Mouse (Mus musculus) stomach, embryonic 15.5 days (tissue): ENCODE results near the gene Tyms. TPM values are rescaled to one million over a fixed set of nuclear protein-coding genes. Genes with fewer than 3 reads are reported as not detected.

Experiments used
- ATAC-seq: fragments of 200-750 bp; cut with Nextera tagmentation; 2 replicates; pipeline ENCODE4 v1.8.0; 2017; ENCODE audit warnings: low read depth, moderate number of reproducible peaks, moderate TSS enrichment; ENCODE audit not compliant: insufficient read depth, low FRiP score
- H3K27ac ChIP-seq: fragments of 300-500 bp; sonication (generic); 2 replicates; pipeline ENCODE4 v1.5.1; 2015; ENCODE audit warnings: mild to moderate bottlenecking, inconsistent platforms
- H3K27me3 ChIP-seq: fragments of 300-500 bp; sonication (generic); replicated peaks from 2 replicates; pipeline ENCODE4 v1.6.1; 2015; ENCODE audit warnings: inconsistent platforms
- H3K36me3 ChIP-seq: fragments of 300-500 bp; sonication (generic); 2 replicates; pipeline ENCODE4 v1.6.1; 2015; ENCODE audit warnings: inconsistent platforms
- H3K4me1 ChIP-seq: fragments of 300-500 bp; sonication (generic); 2 replicates; pipeline ENCODE4 v1.6.1; 2015; ENCODE audit warnings: inconsistent platforms
- H3K4me2 ChIP-seq: fragments of 300-500 bp; sonication (generic); 2 replicates; pipeline ENCODE4 v1.6.1; 2015; ENCODE audit warnings: mild to moderate bottlenecking, inconsistent platforms
- H3K4me3 ChIP-seq: fragments of 300-500 bp; sonication (generic); replicated peaks from 2 replicates; pipeline ENCODE4 v1.5.1; 2015; ENCODE audit warnings: inconsistent platforms
- H3K9ac ChIP-seq: fragments of 300-500 bp; sonication (generic); 2 replicates; pipeline ENCODE4 v1.6.1; 2015; ENCODE audit warnings: inconsistent platforms
- H3K9me3 ChIP-seq: fragments of 300-500 bp; sonication (generic); 2 replicates; pipeline ENCODE4 v1.6.1; 2016; ENCODE audit warnings: inconsistent platforms
- WGBS: fragments of 180-500 bp; shearing (Covaris S2); methylation state at CpG from one replicate; pipeline ENCODE4 v1.1.7; 2015; 5-methylcytosine and 5-hydroxymethylcytosine counted together
- polyA plus RNA-seq: library from polyadenylated mRNA; unstranded; fragments of >200 nt; fragmentation: Nextera tagmentation; extraction: Ambion mirVana; gene quantifications from 2 replicates; pipeline ENCODE4 v1.2.1, GENCODE M21; 2015

The Tyms gene
- polyA plus RNA-seq, 1 experiment from 2014 or later = 240 TPM

- no peaks in the 10 kb centered on the region for H3K27me3 ChIP-seq
- 57% methylated on average over 16 of the region's 16 CpGs for WGBS
- H3K4me3 ChIP-seq = no peak within 1 kb of the TSS
- H3K27ac ChIP-seq = no peak within 1 kb of the TSS
- peak; percentile 63; the same call in 1 of the 2 replicates for ATAC-seq
- no peaks in the 10 kb centered on the region for H3K36me3 ChIP-seq
- H3K4me2 ChIP-seq = no peak within 1 kb of the TSS
- H3K4me1 ChIP-seq = no peaks in the 10 kb centered on the region
- H3K9me3 ChIP-seq = no peaks in the 10 kb centered on the region
- H3K9ac ChIP-seq = no peak within 1 kb of the TSS
Measured at GRCm38 (mm10) chr5:30012726-30013503, 60.5 kb downstream of the Tyms start, which contains the start of gene Il6. TSS of gene Il6 (plus strand) at chr5:30013114.

Other genes with a start within 250 kb of the Tyms start
- 0.18 and 0.35 TPM in 2 replicates for gene Il6, start 60.5 kb downstream of the Tyms start, polyA plus RNA-seq
- 0.30 and 0.59 TPM in 2 replicates for gene Garem2, start 31.5 kb upstream of the Tyms start, polyA plus RNA-seq
- not detected in 2 replicates for gene 3110082J24Rik, start 32.5 kb upstream of the Tyms start, polyA plus RNA-seq
- gene Hadha, start 81.5 kb upstream of the Tyms start, polyA plus RNA-seq = 142 and 153 TPM in 2 replicates
- gene Hadhb, start 81.6 kb upstream of the Tyms start, polyA plus RNA-seq = 156 and 196 TPM in 2 replicates
- gene Adgrf3, start 132.1 kb upstream of the Tyms start, polyA plus RNA-seq = 0.33 and 0.34 TPM in 2 replicates
- gene Selenoi, start 159.0 kb upstream of the Tyms start, polyA plus RNA-seq = 22.3 and 24.6 TPM in 2 replicates
- gene Drc1, start 207.8 kb upstream of the Tyms start, polyA plus RNA-seq = 0.90 and 1.4 TPM in 2 replicates